In the genomic region with DNA sequence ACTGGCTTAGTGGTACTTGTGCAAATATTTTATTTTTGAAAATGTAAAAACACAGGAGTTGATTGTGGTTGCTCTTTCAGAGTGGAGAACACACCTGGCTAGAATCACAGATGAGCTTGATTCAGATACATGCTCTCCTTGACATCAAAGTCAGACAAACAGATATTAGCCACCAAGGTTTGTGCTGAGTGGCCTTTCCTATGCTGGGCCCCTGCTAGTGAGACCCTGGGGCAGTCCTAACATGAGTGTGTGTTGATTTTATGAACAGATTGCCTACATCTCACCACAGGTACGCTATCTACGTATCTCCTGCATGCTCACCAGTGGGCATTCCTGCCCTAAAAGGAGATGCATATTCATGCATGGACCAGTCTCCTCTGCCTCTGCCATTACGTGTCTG, we compare ENCODE assay signal across 35 mouse cellular contexts.
"Had no signal": no experiment of that assay in that cellular context is flagged by ENCODE, and none has a peak within 500 bp of the region (broad histone marks: within the 10 kb centered on the region; RNA-seq: fewer than 3 reads in every experiment).

No protein-coding gene starts in this region.

- H3K4me1 ChIP-seq: heart, embryonic 10.5 days; heart, embryonic 12.5 days; heart, embryonic 13.5 days; heart, embryonic 15.5 days; hindbrain, embryonic 10.5 days; hindbrain, embryonic 12.5 days; hindbrain, embryonic 13.5 days; hindbrain, embryonic 15.5 days; intestine, embryonic 15.5 days; kidney, embryonic 15.5 days had no signal

- DNase-seq: heart, adult 2 months; heart, postnatal 10 days; heart, postnatal 14 days; heart, postnatal 36 days; kidney, adult 11 months; kidney, adult 18-20 months; kidney, adult 2 months; kidney, adult 8-10 months; kidney, adult 9 months; kidney, postnatal 10 days; kidney, postnatal 14 days; kidney, postnatal 25 days; kidney, postnatal 36 days; kidney, postnatal 4 days; layer of hippocampus, adult 9-11 months; layer of hippocampus, postnatal 36 days had no signal

- ATAC-seq: hindbrain, embryonic 16.5 days; hindbrain, postnatal 0 days; inflammation-experienced regulatory T-cells, adult 6 months; intestine, embryonic 15.5 days; intestine, embryonic 16.5 days; intestine, postnatal 0 days had no signal

- H3K9ac ChIP-seq: heart, embryonic 12.5 days; heart, embryonic 13.5 days; heart, embryonic 15.5 days; hindbrain, embryonic 12.5 days; hindbrain, embryonic 13.5 days; hindbrain, embryonic 14.5 days; hindbrain, embryonic 15.5 days; intestine, embryonic 15.5 days; kidney, embryonic 15.5 days had no signal

- H3K36me3 ChIP-seq: heart, embryonic 10.5 days; heart, embryonic 12.5 days; heart, embryonic 13.5 days; heart, embryonic 15.5 days; hindbrain, embryonic 10.5 days; hindbrain, embryonic 12.5 days; hindbrain, embryonic 13.5 days; hindbrain, embryonic 15.5 days; intestine, embryonic 15.5 days; kidney, embryonic 15.5 days had no signal

- H3K4me2 ChIP-seq: heart, embryonic 11.5 days; heart, embryonic 12.5 days; heart, embryonic 13.5 days; heart, embryonic 15.5 days; hindbrain, embryonic 12.5 days; hindbrain, embryonic 13.5 days; hindbrain, embryonic 14.5 days; hindbrain, embryonic 15.5 days; intestine, embryonic 15.5 days; kidney, embryonic 15.5 days had no signal

- H3K4me3 ChIP-seq: heart, adult 2 months; heart, embryonic 10.5 days; heart, embryonic 12.5 days; heart, embryonic 13.5 days; heart, embryonic 15.5 days; hindbrain, embryonic 10.5 days; hindbrain, embryonic 12.5 days; hindbrain, embryonic 13.5 days; hindbrain, embryonic 15.5 days; intestine, embryonic 15.5 days; kidney, embryonic 15.5 days; layer of hippocampus, adult 2 months had no signal

- H3K27ac ChIP-seq: heart, adult 2 months; heart, embryonic 10.5 days; heart, embryonic 13.5 days; heart, embryonic 15.5 days; hindbrain, embryonic 10.5 days; hindbrain, embryonic 12.5 days; hindbrain, embryonic 13.5 days; hindbrain, embryonic 14.5 days; hindbrain, embryonic 15.5 days; hindbrain, postnatal 0 days; intestine, embryonic 15.5 days; kidney, embryonic 15.5 days; kidney, postnatal 0 days; layer of hippocampus, adult 2 months had no signal

- H3K9me3 ChIP-seq: heart, embryonic 10.5 days; heart, embryonic 15.5 days; hindbrain, embryonic 12.5 days; hindbrain, embryonic 13.5 days; hindbrain, embryonic 15.5 days had no signal

- H3K27me3 ChIP-seq: heart, embryonic 12.5 days; heart, embryonic 13.5 days; heart, embryonic 15.5 days; hindbrain, embryonic 12.5 days; hindbrain, embryonic 13.5 days; hindbrain, embryonic 15.5 days; intestine, embryonic 15.5 days; kidney, embryonic 15.5 days had no signal
